Mouse (Mus musculus) layer of hippocampus, postnatal 10 days (tissue): ENCODE measurements around the gene Vangl2. TPM values are rescaled to one million over a fixed set of nuclear protein-coding genes. Genes with fewer than 3 reads are reported as not detected.

Source experiments
- DNase-seq, 2 experiments: peaks; one replicate each; pipeline ENCODE4 v3.0.0; 2021; ENCODE audit warnings: low spot score in 2 of 2
- total RNA-seq, 2 experiments: library from RNA; stranded (reverse); gene quantifications; 2 replicates each; pipeline ENCODE4 v1.2.3; 2021

The Vangl2 gene
- total RNA-seq, 2 experiments from 2014 or later: 32.3 to 33.0 TPM

DNA sequence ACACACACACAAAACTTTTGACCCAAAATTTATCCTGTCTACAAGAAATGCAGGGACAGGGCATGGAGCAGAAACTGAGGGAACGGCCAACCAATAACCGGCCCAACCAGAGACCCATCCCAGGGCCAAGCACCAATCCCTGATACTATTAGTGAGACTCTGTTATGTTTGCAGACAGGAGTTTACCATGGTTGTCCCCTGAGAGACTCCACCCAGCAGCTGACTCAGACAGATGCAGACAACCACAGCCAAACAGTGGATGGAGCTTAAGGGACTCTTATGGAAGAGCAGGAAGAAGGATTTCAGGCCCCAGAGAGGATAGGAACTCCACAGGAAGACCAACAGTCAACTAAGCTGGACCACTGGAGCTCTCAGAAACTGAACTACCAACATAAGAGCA, 1.7 kb upstream of the Vangl2 start:
- no peak for DNase-seq

DNA sequence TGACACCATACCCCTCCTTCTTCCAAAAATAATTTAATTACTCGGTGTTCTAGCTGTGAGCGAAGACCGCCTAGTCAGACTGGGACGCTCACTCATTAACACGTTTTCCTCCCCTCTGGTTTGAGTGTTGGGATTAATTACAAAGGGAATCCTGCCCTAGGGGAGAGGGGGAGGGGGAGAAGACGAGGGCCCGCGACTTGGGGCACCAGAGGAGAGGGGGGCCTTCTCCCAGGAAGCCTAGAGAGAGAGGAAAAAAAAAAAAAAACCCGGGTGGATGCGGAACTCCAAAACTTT, 488 bp downstream of the Vangl2 start:
- DNase-seq: no peak

DNA sequence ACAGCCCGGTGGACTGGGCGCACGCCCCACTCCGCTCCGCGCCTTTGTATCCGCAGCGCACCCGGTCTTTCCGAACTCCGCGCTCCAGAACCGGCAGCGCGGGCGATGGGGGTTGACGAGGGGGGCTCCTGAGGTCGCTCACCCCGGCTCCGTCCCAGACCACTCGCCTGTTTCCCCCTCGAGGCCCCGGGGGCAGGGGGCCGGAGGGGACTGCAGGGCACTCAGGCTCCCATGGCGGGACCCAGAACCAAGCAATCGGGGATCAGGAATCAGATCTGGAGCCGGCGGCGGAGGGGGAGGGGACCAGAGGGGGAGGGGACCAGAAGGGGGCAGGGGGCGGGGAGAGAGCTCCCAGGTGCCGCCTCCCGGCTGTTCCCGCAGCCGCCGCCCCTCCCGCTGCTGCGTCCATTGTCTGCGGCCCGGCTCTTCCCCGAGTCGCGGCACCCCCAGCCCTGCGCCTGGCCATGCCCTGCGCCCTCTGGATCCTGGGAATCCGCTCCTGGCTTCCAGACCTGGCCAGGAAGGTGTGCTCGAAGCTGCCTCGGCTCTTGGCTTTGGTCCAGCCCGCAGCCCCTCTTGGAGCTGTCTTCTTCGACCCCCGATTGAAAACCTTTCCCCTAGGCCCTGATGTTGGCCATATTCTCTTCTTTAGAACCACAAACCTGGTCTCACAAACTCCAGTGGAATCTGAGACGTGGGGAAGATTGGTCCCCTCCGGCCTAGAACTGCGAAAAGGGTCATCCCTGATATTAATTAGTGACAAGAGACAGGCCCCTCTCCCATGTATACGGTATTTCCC, 1.0 kb downstream of the Vangl2 start:
- peak; percentile 90 to 95 for DNase-seq

GRCm38 (mm10) chr1:172026201-172026901, 1.9 kb downstream of the Vangl2 start:
- peak; percentile 40 to 54 for DNase-seq

- no peak for DNase-seq
Observed at GRCm38 (mm10) chr1:172025201-172025904, 2.9 kb downstream of the Vangl2 start.

DNA sequence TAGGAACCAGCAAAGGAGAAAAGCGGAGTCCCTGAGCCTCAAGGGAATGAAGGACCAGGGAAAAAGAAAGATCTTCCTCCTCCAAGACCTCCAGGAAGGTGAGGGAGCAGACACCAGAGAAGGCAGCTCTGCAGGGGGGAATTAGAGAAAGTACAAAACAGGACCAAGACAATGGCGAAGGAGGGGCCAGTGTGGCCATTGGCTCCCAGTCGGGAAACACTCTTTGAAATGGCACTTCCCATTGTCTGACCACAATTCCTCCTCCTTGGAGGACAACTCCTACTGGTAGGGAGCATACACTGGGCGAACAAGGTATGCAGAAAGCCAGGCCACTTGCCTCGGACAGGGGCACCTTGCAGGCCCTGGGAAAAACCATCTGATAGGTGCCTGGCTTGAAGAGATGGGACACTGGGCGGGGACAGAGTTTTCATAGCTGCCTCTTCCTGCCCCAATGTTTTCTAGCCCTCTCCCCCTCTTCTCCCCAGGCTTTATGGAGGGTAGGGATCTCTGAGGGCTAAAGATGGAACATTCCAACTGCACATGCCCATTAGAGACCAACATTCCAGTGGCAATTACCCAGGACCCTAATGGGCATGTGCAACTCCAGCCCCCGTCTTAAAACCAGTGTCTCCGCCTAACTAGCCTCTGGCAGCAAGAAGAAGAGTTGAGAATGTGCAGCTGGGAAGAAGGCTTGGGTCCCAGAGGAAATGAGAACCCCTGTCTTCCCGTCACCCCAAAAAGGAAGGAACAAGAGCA, 3.9 kb downstream of the Vangl2 start:
- DNase-seq: no peak

DNA sequence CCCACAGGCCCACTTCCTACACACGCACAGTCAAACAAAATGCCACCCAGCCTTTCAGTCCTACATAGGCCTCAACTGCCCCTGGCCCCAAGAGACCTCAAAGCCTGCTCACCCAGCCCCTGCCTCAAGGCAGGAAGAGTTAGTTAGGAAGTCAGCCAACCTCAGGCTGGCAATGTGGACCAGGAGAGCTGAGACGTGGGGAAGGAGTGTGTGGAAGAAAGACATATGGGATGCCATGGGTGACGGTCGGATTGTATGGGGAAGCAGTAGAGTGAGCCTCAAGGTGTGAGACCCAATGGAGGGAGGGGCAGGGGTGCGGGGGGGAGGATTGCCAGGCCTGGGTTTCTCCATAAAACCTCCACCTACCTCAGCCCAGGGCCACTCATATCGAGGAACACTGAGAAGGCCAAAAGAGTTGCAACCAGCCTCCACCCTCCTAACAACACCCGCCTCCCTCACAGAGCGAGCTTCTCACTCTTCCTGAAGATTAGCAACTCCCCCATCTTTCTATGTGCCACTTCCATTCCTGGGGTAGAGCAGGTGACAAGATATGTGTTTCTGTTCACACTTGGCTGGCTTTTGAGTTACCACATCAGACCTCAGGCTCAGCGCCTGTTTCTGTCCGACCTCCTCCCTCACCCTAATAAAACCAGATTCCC, 8.3 kb downstream of the Vangl2 start:
- no peak for DNase-seq

DNA sequence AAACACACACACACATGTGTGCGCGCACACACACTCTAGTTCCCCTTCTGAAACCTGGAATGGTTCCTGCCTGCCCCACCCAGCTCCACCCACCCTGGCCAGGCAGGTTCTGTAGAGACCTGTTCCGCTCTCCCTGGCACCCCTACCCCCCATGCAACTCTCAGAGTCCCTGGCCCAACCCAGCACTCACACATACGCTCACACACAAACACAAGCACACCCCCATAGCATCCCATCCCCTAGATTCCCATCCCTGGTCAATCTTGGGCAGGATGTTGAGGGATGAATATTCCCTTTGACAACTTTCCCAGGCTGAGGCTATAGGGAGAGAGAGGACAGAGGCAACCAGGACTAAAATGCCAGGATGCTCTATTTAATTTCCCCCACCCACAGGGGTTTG, 8.9 kb downstream of the Vangl2 start:
- DNase-seq: no peak

DNA sequence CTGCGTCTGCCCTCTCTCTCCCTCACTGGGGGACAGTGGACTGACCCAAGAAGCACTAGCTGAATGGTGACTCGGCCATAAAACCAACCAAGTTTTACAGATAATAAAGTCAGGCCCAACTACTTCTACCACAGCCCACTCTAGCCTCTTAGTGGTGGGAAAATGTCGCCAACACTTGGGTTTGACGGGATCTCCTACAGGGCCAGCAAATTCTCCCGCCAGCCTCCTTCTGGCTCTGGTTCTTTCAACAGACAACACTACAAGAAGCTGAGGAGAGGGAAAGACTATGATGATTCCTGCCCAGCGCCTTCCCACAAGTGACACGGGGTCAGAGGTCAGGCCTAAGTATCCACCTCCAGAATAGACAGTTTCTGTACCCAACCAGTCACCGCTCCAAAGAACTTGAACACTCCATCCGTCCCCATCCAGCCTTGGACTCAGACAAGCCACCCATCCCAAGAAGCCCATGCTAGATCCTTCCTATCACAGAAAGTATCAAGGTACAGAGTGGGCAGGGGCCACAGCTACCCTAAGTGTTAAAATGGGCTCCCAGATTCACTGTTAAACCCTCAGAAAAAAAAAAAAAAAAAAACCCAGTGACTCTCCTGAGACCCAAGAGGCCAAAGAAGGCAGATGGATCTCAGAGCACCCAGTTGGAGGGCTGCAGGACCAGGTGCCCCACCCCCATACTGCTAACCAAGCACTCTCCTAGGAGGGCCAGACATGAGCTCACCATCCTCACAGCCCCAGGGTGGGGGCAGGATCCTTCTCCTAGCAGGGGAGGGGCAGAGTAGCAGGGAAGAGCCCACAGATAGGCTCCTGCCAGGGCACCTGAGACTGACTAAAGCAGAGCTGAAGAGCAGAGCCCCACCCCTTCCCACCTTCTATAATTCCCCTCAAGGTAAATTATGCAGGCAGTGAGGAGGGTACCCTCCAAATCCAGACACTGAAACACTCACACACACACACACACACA, 9.6 kb downstream of the Vangl2 start:
- DNase-seq: no peak

DNA sequence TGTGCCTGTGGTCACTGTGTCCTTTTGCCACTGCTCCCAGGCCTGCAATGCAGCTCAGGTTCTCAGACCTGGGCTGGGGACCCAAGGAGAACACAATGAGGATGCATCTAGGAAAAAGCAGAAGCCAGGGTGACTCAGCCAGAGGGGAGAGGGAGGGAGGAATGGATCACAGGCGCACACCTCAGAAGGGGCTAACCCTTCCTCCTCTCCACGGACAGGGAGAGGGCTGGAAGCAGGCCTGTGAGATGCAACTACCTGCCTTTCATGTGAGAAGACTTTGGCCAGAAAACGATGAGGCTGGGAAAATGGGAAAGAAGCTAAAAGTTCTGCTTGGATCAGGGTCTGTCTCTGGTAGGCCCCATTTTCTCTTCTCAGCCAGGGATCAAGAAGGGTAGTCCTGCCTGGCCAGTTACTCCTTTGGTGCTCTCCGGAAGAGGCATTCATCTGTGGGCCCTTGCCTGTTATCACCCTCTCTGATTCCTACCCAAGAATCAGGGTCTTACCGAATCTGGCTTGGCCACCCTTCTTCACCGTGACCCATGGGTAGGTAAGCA, 10.7 kb downstream of the Vangl2 start:
- no peak for DNase-seq

DNA sequence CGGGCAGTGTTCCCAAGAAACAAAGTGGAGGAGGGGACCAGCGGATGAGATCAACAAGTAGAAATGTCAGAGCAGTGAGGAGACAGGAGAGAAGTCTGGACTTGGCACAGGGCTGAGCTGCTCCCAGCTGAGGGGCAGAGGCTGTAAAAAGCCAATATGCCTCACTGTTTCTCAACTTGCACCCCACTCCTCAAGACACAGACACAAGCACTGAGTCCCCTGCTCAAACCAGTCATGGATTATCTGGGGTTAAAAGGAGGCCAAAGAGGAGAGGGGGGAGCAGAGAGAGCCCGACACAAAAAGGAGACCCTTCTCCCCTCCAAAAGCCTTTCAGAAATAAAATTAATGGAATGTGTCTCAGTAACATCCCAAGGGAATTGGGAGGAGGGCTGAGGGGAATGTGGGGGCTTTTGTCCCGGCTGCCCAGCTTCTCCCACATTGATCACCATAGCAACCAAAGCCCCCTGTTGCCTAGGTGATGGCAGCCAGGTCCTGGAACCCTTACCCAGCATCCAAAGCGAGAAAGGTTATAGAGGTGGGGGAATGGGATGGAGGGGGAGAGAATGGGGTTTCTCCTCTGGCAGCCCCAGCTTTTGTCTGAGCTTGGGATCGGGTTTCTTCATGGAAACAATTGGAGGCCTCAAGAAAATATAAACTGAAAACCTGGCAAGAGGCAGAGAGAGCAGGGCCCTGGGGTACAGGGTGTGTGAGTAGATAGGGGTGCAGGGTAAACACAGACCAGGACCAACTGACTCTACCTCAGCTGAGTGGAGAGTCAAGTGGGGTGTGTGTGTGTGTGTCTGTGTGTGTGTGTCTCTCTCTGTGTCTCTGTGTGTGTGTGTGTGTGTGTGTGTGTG, 11.4 kb downstream of the Vangl2 start:
- DNase-seq: no peak

DNA sequence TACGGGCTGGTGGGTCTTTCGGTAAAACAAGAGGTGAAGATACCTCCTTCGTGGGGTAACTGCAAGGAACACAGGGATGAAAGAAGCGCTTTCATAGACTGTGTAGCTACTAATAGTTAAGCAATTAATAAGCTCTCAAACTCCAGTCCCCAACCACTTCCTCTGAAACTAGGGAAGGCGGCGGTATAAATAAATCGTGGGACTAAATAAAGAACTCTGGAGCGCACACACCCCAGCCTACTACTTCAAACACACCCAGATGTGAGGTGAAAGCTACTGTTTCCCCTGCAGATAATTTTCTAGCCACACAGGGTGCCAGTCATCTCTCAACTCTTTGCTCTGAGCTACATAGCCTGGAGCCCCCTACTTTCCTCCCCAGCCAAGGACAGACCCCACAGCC, 12.2 kb downstream of the Vangl2 start:
- DNase-seq: no peak

DNA sequence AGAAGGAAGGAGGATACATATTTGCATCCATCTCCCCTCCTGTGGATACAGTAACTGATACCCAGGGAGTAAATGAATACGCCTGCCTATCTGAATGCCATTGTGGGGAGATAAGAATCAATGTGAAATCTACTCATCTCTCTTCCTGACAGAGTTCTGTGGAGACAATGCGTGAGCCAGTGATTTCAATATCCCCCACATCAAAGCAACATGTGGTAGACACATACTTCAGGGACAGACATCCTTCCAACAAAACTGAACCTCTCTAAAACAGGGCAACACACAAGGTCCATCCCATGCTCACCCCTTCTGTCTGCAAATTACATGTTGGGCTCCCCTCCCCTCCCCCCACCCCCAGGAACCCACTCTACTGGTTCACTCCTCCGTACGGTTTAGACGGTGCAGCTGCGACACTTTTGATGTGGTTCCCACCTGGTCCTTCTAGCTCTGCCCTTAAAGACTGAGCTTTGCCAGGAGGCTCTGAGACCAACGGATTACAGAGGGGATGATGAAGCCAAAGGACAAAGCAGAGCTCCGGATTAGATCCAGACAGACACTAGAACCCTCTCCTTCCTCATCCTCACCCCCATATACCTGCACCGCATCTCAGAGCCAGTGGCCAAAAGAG, 12.8 kb downstream of the Vangl2 start:
- no peak for DNase-seq

- DNase-seq: no peak
Observed at GRCm38 (mm10) chr1:172014771-172015170, 13.5 kb downstream of the Vangl2 start.

GRCm38 (mm10) chr1:172012030-172012429, 16.2 kb downstream of the Vangl2 start:
- peak; percentile 80 to 82 for DNase-seq

- no peak for DNase-seq
Observed at GRCm38 (mm10) chr1:172010042-172010824, 18.0 kb downstream of the Vangl2 start.

DNA sequence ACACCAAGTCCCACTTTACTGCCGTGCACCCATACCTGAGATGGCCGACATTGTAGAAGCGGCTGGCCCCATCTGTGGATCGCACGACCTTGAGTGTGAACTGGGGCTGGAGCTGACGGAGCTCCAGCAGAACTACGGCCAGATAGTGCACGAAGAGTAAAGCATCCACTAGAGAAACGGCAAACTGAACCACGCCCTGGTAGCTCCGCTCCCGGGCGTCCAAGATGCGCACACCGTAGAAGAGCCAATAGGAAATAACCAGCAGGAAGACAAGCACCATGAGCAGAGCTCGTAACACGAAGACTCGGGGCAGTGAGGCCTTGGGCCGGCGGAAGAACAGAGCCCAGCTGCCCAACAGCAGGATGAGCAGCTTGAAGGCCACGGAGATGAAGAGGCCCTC, 18.8 kb downstream of the Vangl2 start:
- no peak for DNase-seq
